Mouse (Mus musculus) testis, adult 2 months (tissue): ENCODE measurements at regions not wholly inside any gene's neighbourhood (a gene's known extent, or its start where the extent isn't known, plus 50 kb on each side); places are given as distances from the start of the nearest gene placed in this dataset.

ENCODE experiments used
- CTCF ChIP-seq: fragments of 200-500 bp; IDR thresholded peaks from 2 replicates; pipeline ENCODE4 v1.5.1; 2012; ENCODE audit warnings: low read depth, mild to moderate bottlenecking, inconsistent platforms, low read length, moderate library complexity; ENCODE audit not compliant: control insufficient read depth, insufficient read depth, insufficient replicate concordance
- POLR2A ChIP-seq: fragments of 200-500 bp; IDR thresholded peaks from 2 replicates; pipeline ENCODE4 v1.6.1; 2012; ENCODE audit warnings: low read depth, mild to moderate bottlenecking, inconsistent platforms, low read length, moderate library complexity; ENCODE audit not compliant: control insufficient read depth

DNA sequence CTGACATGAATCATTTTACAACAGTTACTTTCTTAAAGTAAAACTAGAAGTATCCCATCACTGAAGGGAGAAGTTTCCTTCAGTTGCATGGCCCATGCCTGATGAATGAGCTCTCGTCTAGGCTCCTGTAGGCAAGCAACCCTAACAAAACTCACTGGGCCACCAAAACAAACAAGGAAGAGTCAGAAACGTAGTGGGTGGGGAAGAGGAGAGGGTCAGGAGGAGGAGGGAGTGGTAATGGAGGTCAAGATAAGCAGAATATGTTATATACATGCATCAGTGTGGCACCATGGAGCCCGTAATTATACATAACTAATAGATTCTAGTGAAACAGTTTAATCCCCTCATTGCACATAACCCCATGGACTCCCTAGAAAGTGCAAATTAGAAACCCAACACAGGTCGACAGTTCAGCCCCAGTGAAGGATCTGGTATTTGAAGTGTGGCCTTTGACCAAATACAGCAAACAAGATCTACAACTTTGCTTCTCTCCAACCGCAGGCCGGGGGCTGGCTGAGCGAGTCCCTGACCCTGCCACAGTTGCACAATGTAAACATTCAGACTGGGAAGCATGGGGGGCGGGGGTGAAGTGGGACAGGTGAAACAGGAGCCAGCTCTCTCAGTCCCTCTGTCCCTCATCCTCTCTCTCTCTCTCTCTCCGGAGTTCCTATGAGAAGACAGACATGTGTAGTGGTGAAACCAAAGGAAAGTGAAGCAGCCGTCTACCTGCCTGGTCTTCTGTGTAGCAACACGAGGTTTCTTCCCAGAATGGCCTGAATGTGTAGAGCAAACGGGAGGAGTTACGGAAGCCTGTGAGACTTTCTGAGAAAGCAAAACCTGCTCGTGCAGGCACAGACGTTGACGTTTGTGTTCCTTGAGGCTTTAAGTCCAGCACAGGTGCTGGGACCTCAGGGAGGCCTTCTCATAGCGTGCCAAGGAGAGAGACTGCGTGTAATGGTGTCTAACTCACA, 62.2 kb downstream of the Psmg1 start:
- TF ChIP-seq POLR2A (no peak), CTCF (no peak)
